Mouse (Mus musculus) heart, embryonic 10.5 days (tissue): Measurements from ENCODE around the gene Padi4. TPM values are rescaled to one million over a fixed set of nuclear protein-coding genes. Genes with fewer than 3 reads are reported as not detected.
A peak's percentile ranks its signal among the peaks of the same experiment; 100 is the strongest.

ENCODE experiments used
- DNase-seq: peaks from one replicate; pipeline ENCODE4 v3.0.0-alpha.2; 2017; ENCODE audit warnings: low spot score
- H3K27ac ChIP-seq: fragments of 300-500 bp; sonication (generic); 2 replicates; pipeline ENCODE4 v1.5.1; 2016; ENCODE audit warnings: mild to moderate bottlenecking
- H3K27me3 ChIP-seq: fragments of 300-500 bp; sonication (generic); 2 replicates; pipeline ENCODE4 v1.6.1; 2016; ENCODE audit warnings: mild to moderate bottlenecking; ENCODE audit not compliant: poor library complexity, insufficient read depth, severe bottlenecking
- H3K36me3 ChIP-seq: fragments of 300-500 bp; sonication (generic); 2 replicates; pipeline ENCODE4 v1.6.1; 2016; ENCODE audit warnings: mild to moderate bottlenecking, moderate library complexity
- H3K4me1 ChIP-seq: fragments of 300-500 bp; sonication (generic); 2 replicates; pipeline ENCODE4 v1.6.1; 2016; ENCODE audit warnings: mild to moderate bottlenecking
- H3K4me3 ChIP-seq: fragments of 300-500 bp; sonication (generic); 2 replicates; pipeline ENCODE4 v1.5.1; 2016; ENCODE audit warnings: mild to moderate bottlenecking, moderate library complexity
- H3K9me3 ChIP-seq: fragments of 300-500 bp; sonication (generic); 2 replicates; pipeline ENCODE4 v1.6.1; 2016; ENCODE audit warnings: mild to moderate bottlenecking, moderate library complexity
- WGBS: fragments of 180-500 bp; shearing (Covaris S2); methylation state at CpG from one replicate; pipeline ENCODE4 v1.1.7; 2016; 5-methylcytosine and 5-hydroxymethylcytosine counted together
- polyA plus RNA-seq: library from polyadenylated mRNA; unstranded; fragments of >200 nt; fragmentation: Nextera tagmentation; extraction: Ambion mirVana; gene quantifications from 2 replicates; pipeline ENCODE4 v1.2.1, GENCODE M21; 2016

Gene Padi4
- polyA plus RNA-seq, 1 experiment from 2014 or later, result 1.9 TPM

DNA sequence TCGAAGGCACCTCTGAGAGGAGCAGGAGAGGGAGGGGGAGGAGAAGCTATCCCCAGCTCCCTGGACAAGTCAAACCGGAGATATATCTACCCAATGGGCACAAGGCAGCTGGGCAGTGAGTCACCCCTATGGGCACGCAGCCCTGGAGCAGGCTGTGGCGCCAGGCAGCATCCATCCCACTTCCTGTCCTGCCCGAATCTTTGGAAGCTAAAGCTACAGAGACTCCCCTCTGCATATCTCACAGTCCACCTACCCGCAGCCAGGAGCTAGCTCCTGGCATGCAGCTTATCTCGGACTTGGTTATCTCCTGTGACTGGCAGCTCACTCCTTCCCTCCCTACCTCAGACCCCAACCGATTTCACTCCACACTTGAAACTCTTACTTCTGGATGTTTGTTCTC is 35.1 kb upstream of the Padi4 start:
- Histone ChIP-seq H3K36me3 (no peaks in the 10 kb centered on the region), H3K27me3 (peaks cover 8% of the 10 kb centered on the region; the same call in 1 of the 2 replicates), H3K4me1 (peaks cover 51% of the 10 kb centered on the region), H3K9me3 (no peaks in the 10 kb centered on the region), H3K27ac (peak overlapping the region; percentile 42; the same call in 1 of the 2 replicates), H3K4me3 (no peak overlapping the region)
- WGBS, result 32% methylated on average over 8 of the region's 8 CpGs
- no peak for DNase-seq

DNA sequence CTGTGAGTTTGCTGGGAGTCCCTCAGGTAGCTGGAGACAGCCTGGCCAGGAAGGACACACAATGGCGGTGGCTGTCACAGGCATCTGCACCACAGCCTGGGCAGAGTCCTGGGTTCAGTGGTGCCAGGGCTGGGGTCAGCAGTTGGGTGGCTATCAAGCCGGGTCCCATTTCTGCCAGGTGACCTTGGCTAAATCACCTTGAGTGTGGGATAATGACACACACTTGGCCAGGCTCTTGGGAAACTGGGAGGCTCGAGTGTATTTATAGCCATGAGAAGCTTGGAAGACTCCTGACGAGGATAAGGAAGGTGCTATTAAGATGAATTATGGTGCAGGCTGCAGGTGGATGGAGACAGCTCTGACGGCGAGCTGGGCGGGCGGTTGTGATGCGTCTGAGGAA is 30.6 kb upstream of the Padi4 start:
- DNase-seq, result no peak
- WGBS, result 73% methylated on average over 9 of the region's 9 CpGs

DNA sequence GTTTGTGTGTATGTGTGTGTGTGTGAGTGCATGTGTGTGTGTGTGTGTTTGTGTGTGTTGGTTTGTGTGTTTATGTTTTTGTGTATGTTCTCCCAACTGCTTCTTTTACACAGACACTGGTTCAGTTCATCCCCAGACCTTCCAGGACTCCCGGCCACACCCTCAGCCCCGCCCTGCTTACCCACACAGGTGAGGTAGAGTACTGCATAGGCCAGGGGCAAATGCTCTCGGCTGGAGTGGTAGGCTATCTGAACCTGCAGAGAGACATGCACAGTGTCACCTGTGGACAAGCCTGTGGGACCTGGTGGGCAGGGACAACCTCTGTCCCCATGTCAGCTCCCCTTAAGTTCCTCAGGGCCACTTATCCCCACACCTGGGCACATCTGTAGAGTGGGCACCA is 27.3 kb upstream of the Padi4 start:
- Histone ChIP-seq H3K4me3 (no peak overlapping the region), H3K9me3 (no peaks in the 10 kb centered on the region), H3K36me3 (no peaks in the 10 kb centered on the region), H3K27ac (no peak overlapping the region), H3K27me3 (peaks cover 6% of the 10 kb centered on the region; the same call in 1 of the 2 replicates), H3K4me1 (no peaks in the 10 kb centered on the region)
- 84% methylated on average over 3 of the region's 3 CpGs for WGBS
- DNase-seq, result no peak

More for the DNA sequence above, 30.6 kb upstream of the Padi4 start:
- Histone ChIP-seq H3K4me1 (peaks cover 10% of the 10 kb centered on the region), H3K36me3 (no peaks in the 10 kb centered on the region), H3K9me3 (no peaks in the 10 kb centered on the region), H3K27ac (peak overlapping the region; percentile 36; the same call in 1 of the 2 replicates), H3K4me3 (no peak overlapping the region), H3K27me3 (peaks cover 11% of the 10 kb centered on the region; the same call in 1 of the 2 replicates)

DNA sequence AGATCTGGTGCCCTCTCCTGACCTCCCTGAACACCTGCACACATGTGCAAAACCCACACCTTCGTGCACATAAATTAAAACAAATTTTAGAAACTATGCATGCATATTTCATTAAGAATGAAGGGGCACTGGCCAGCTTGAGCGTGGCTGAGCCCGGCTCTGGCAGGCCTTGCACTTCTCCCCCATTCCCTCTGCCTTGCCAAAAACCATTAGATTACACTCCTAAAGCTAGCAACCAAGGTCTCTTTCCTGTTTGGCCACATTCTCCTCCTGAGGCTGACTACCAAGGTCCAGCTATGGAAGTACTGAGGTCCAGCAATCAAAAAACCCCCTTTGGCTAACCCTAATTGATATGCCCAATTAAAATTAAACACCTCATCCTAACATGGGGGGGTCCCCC is 22.8 kb upstream of the Padi4 start:
- 80% methylated on average over 3 of the region's 3 CpGs for WGBS
- Histone ChIP-seq H3K4me1 (peaks cover 18% of the 10 kb centered on the region; the same call in 1 of the 2 replicates), H3K27ac (no peak overlapping the region), H3K27me3 (peaks cover 15% of the 10 kb centered on the region; the same call in 1 of the 2 replicates), H3K9me3 (no peaks in the 10 kb centered on the region), H3K4me3 (no peak overlapping the region), H3K36me3 (no peaks in the 10 kb centered on the region)
- DNase-seq, result no peak

DNA sequence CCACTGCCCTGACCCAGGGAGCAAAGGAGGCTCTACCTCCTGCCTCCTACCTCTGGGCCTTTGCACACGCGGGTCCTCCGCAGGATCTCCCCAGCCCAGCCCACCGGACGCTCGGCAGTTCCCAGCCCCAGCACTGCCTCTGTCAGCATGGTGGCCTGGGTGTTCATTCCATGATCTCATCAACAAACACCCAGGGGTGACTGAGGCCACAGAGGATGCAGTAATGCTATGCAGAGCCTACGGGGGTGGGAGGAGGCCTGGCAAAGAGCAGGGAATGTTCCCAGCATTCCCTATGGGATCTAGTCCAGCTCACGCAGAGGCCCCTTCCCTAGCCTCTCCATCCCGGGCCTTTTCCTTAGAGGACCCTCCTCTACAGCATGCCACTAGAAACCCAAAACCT is 20.6 kb upstream of the Padi4 start:
- H3K27ac ChIP-seq, result no peak overlapping the region; the same call in 1 of the 2 replicates
- H3K36me3 ChIP-seq, result no peaks in the 10 kb centered on the region
- WGBS, result 84% methylated on average over 9 of the region's 9 CpGs
- H3K4me3 ChIP-seq, result no peak overlapping the region
- no peak for DNase-seq
- peaks cover 25% of the 10 kb centered on the region for H3K4me1 ChIP-seq
- peaks cover 15% of the 10 kb centered on the region; the same call in 1 of the 2 replicates for H3K27me3 ChIP-seq
- no peaks in the 10 kb centered on the region for H3K9me3 ChIP-seq

DNA sequence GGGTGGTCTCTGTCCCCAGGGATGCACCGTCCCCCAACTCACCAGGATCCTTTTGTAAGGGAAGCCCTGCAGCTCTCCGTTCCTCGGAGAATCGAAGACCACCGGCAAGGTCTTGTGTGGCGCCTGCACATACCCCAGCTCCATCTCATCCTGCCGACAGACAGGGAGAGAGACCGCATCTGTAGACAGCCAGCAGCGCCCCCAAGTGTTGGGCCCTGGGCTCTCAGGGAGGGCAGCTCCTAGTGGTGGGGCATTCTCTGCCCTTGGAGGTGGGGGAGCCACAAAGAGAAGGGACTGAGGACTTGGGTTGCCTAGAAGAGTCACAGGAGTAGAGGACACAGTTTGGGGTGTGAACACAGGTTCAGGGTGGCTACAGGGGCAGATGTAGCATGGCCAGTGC is 19.8 kb upstream of the Padi4 start:
- no peak for DNase-seq
- Histone ChIP-seq H3K4me1 (peaks cover 32% of the 10 kb centered on the region), H3K36me3 (no peaks in the 10 kb centered on the region), H3K4me3 (no peak overlapping the region), H3K27me3 (peaks cover 15% of the 10 kb centered on the region; the same call in 1 of the 2 replicates), H3K9me3 (no peaks in the 10 kb centered on the region), H3K27ac (peak overlapping the region; percentile 6; the same call in 1 of the 2 replicates)
- 69% methylated on average over 9 of the region's 9 CpGs for WGBS

DNA sequence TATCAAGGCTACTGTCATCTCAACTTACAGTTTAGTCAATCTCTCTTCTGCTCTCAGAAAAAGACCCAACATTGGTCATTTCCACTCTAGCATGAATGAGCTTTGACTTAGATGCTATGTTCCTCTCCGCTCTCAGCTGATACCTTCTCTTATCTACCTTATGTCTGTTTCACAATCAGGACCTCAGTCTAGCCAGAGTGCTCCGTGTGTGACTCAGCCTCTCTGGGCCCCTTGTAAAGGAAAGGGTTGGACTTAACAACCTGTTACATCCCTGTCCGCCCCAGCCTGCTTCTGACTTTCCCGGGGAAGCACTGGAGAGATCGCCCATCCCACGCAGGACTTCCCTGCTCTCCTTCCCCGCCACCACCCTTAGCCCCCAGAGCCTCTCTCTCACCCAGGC is 18.5 kb upstream of the Padi4 start:
- no peak for DNase-seq
- H3K9me3 ChIP-seq, result no peaks in the 10 kb centered on the region
- WGBS, result 79% methylated on average over 7 of the region's 7 CpGs
- H3K27me3 ChIP-seq, result peaks cover 15% of the 10 kb centered on the region; the same call in 1 of the 2 replicates
- H3K36me3 ChIP-seq, result no peaks in the 10 kb centered on the region
- no peak overlapping the region for H3K4me3 ChIP-seq
- peaks cover 35% of the 10 kb centered on the region for H3K4me1 ChIP-seq
- H3K27ac ChIP-seq, result no peak overlapping the region

DNA sequence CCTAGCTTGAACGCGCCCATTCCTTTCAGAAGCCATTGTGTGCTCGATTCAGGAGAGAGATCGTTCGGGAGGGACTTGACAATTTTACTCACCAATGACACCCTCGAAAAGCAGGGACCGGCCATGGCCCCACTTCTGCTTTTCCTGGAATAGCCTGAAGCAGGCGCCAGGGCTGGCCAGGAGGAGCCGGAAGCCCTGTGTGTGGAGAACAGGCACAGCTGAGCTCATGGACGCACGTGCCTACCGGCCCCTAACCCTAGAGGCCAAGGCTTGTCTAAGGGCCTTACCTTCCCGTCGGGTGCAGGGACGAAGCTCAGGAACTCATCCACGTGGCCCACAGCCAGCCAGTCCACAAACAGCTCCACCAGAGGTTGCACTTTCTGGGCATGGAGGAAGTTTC is 17.0 kb upstream of the Padi4 start:
- peaks cover 34% of the 10 kb centered on the region for H3K4me1 ChIP-seq
- no peak for DNase-seq
- H3K36me3 ChIP-seq, result no peaks in the 10 kb centered on the region
- no peaks in the 10 kb centered on the region for H3K9me3 ChIP-seq
- WGBS, result 80% methylated on average over 16 of the region's 16 CpGs
- no peak overlapping the region for H3K27ac ChIP-seq
- no peak overlapping the region for H3K4me3 ChIP-seq
- peaks cover 15% of the 10 kb centered on the region; the same call in 1 of the 2 replicates for H3K27me3 ChIP-seq

DNA sequence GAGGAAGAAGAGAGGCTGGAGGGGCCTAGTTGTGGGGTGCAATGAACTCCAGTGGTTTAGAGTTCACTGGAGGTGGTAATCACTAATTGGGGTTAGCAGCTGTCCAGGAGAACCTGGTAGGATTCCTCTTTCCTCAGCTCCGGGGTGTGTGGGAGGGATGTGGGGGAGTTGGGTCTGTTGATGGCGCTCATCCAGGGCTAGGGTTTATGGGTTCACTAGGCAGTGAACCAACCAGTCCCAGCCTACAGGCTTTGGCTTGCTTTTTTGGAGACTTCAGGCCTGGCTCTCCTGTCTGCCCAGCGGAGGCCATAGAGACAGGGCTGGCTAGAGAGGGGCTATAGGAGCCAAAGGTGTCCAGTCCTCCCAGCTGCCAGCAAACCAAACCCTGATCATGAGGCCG is 15.9 kb upstream of the Padi4 start:
- Histone ChIP-seq H3K4me1 (peaks cover 28% of the 10 kb centered on the region), H3K27ac (peak overlapping the region; percentile 52; the same call in 1 of the 2 replicates), H3K4me3 (no peak overlapping the region), H3K36me3 (no peaks in the 10 kb centered on the region), H3K27me3 (peaks cover 15% of the 10 kb centered on the region; the same call in 1 of the 2 replicates), H3K9me3 (no peaks in the 10 kb centered on the region)
- 79% methylated on average over 4 of the region's 4 CpGs for WGBS
- no peak for DNase-seq

DNA sequence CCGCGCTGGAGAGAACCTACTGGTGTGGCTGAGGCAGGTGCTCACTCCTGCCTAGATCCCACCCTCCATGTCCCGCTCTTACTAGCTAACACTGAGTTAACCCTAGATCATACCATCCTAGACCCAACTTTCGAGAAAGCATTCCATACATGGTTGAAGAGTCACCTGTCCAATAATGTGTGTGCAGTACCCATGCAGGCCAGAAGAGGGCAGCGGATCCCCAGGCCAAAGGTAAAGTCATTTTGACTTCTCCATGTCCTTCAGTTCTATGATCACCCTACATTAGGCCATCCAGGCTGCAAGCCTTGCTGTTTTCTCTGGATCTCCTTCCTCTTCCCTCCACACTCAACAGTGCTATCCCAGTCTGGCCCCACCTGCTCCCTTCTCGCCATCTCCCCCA is 14.9 kb upstream of the Padi4 start:
- H3K4me1 ChIP-seq, result peaks cover 24% of the 10 kb centered on the region
- no peaks in the 10 kb centered on the region for H3K36me3 ChIP-seq
- H3K27ac ChIP-seq, result no peak overlapping the region
- peak; percentile 91 for DNase-seq
- H3K4me3 ChIP-seq, result no peak overlapping the region
- WGBS, result 47% methylated on average over 6 of the region's 6 CpGs
- peaks cover 12% of the 10 kb centered on the region; the same call in 1 of the 2 replicates for H3K27me3 ChIP-seq
- H3K9me3 ChIP-seq, result 0 out of 2 replicates have a peak, but pooled peaks cover 3% of the 10 kb centered on the region

DNA sequence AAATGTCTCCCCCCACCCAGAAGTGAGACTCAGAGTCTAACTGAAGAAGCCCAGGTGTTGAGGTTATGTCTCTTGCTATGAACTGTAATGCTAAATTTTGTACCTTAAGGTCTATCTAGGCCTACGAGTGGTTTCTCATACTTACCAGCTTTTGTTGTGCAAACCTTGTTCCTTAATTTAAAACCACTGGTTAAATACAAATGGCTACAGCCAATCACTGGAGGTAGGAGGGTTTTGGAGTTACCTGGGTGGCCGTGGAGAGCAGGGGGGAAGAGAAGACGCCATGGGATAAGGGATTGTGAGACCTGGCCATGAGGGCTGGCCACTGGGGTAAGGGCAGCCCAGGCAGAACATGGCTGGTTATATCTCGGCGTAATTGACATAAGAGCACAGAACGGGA is 14.2 kb upstream of the Padi4 start:
- WGBS, result 85% methylated on average over 6 of the region's 6 CpGs
- peaks cover 22% of the 10 kb centered on the region for H3K4me1 ChIP-seq
- DNase-seq, result no peak
- no peaks in the 10 kb centered on the region for H3K36me3 ChIP-seq
- 0 out of 2 replicates have a peak, but pooled peaks cover 3% of the 10 kb centered on the region for H3K9me3 ChIP-seq
- H3K4me3 ChIP-seq, result no peak overlapping the region
- no peak overlapping the region for H3K27ac ChIP-seq
- H3K27me3 ChIP-seq, result 0 out of 2 replicates have a peak, but pooled peaks cover 7% of the 10 kb centered on the region

DNA sequence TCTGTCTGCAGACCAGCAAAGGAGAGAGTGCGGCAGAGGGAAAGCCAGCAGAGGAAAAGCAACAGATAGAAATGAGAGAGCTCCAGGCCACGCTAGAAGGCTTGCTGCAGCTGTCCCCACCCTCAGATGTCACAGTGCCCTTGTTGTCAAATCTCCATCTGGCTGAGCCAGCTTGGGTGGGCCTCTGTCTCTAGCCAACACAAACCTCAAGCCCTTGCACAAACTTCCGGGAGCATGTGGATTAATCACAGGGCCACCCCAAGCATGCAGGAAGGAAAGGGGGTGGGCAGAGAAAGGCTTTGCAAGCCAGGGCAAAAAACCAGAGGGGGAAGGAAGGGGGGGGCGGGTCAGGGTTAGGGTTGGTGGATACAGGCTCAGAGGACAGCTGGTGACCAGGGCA is 13.4 kb upstream of the Padi4 start:
- no peaks in the 10 kb centered on the region for H3K27me3 ChIP-seq
- no peak for DNase-seq
- 0 out of 2 replicates have a peak, but pooled peaks cover 3% of the 10 kb centered on the region for H3K9me3 ChIP-seq
- H3K36me3 ChIP-seq, result no peaks in the 10 kb centered on the region
- H3K27ac ChIP-seq, result no peak overlapping the region
- WGBS, result 67% methylated on average over 3 of the region's 4 CpGs
- peaks cover 17% of the 10 kb centered on the region for H3K4me1 ChIP-seq
- no peak overlapping the region for H3K4me3 ChIP-seq

DNA sequence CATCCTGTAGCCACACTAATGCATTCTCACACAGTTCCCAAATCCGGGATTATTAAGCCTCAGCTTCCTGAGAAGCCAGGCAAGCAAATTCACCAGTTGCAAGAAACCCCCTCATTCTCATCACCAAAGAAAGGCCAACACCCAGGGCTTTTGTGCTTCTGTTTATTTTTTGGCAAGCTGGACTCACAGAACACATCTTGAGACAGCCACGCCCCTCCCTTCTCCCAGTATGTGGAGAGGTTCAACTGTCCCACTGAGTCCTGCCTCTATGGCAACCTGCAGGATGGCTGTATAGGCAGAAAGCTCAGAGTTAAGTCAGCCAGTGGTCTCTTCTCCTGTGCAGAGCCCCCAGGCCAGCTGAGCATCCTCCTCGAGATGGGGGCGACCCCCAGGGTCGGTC is 11.2 kb upstream of the Padi4 start:
- no peaks in the 10 kb centered on the region for H3K27me3 ChIP-seq
- peaks cover 21% of the 10 kb centered on the region for H3K4me1 ChIP-seq
- H3K36me3 ChIP-seq, result no peaks in the 10 kb centered on the region
- no peak overlapping the region for H3K27ac ChIP-seq
- no peak overlapping the region for H3K4me3 ChIP-seq
- DNase-seq, result no peak
- WGBS, result 85% methylated on average over 5 of the region's 5 CpGs
- H3K9me3 ChIP-seq, result 0 out of 2 replicates have a peak, but pooled peaks cover 3% of the 10 kb centered on the region
